Mouse (Mus musculus): ENCODE data around the gene Mtch1.

DNA sequence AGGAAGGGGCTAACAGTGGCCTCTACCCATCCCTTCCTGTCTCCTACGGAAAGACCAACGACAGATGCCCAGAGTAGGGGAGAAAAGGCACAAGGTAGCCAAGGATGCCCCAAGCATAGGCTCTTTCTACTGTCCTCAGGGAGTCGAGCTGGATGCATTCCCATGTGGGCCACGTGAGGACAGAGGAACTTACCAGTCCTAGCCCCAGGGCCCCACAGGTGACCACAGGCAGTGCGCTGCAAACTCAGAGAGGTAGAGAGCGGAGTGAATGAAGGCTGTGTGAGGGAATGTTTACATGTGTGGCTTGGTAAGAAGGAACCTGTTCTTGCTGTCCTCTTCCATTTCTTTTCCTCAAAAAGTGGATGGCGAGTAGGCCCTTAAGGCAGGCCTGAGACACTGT lies 41.9 kb downstream of the Mtch1 start:
- TF ChIP-seq CTCF (IDR thresholded peaks at IDR 0.05) (no peak), EP300 (IDR thresholded peaks at IDR 0.05) (no peak)
